Mouse (Mus musculus) erythroblast, embryonic 14.5 days (primary cell): ENCODE data around the gene Med19.

ENCODE experiments used
- GATA1 ChIP-seq: IDR thresholded peaks from 2 replicates; pipeline ENCODE4 v1.6.1; 2012; ENCODE audit warnings: low read length, inconsistent platforms, mixed read lengths
- TAL1 ChIP-seq: IDR thresholded peaks from 3 replicates; pipeline ENCODE4 v1.6.1; 2012; ENCODE audit warnings: low read length, inconsistent platforms, mixed read lengths

DNA sequence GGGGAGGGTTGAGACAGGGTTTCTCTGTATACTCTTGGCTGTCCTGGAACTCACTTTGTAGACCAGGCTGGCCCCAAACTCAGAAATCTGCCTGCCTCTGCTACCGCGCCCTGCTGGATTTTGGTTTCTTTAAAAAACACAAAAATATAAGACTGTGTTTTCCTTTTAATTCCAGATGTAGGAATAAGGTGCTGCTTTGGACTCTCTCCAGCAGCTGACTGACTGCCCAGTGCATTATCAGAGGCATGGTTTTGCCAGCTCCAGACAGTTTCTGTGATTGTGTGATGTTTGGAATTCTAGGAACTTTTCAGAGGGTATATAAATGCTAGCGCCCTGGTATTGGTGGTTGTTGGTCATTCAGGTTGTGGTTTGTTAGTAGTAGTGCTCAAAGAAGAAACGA is 39.2 kb downstream of the Med19 start:
- TF ChIP-seq GATA1 (no peak), TAL1 (no peak)
